Mouse (Mus musculus) CH12.LX (cell line): ENCODE data around the gene Mef2d.

ENCODE experiments used
- CTCF ChIP-seq, 2 experiments: IDR thresholded peaks in 1 of 2; conservative IDR thresholded peaks in 1 of 2; 2 replicates each; pipeline ENCODE4 v1.5.1; 2011 to 2012; ENCODE audit warnings: low read depth in 2 of 2, low read length in 2 of 2, improper control_type of control experiment in 1 of 2, inconsistent platforms in 1 of 2, mild to moderate bottlenecking in 1 of 2, moderate library complexity in 1 of 2
- JUND ChIP-seq: conservative IDR thresholded peaks from 2 replicates; pipeline ENCODE4 v1.6.1; 2011; ENCODE audit warnings: low read depth, low read length, improper control_type of control experiment
- MAZ ChIP-seq: IDR thresholded peaks from 2 replicates; pipeline ENCODE4 v1.6.1; 2012; ENCODE audit warnings: low read depth, mild to moderate bottlenecking, inconsistent platforms, low read length, improper control_type of control experiment, moderate library complexity
- POLR2A ChIP-seq: IDR thresholded peaks from 2 replicates; pipeline ENCODE4 v1.6.1; 2011; ENCODE audit warnings: low read depth, mild to moderate bottlenecking, improper control_type of control experiment, low read length
- RCOR1 ChIP-seq: conservative IDR thresholded peaks from 2 replicates; pipeline ENCODE4 v1.6.1; 2012; ENCODE audit warnings: low read depth, mild to moderate bottlenecking, inconsistent platforms, low read length, improper control_type of control experiment
- SMC3 ChIP-seq: IDR thresholded peaks from 2 replicates; pipeline ENCODE4 v1.6.1; 2011; ENCODE audit warnings: low read depth, low read length, improper control_type of control experiment
- USF2 ChIP-seq: conservative IDR thresholded peaks from 2 replicates; pipeline ENCODE4 v1.6.1; 2011; ENCODE audit warnings: low read depth, low read length, improper control_type of control experiment
- ZNF384 ChIP-seq: IDR thresholded peaks from 2 replicates; pipeline ENCODE4 v1.6.1; 2012; ENCODE audit warnings: low read depth, low read length, improper control_type of control experiment, inconsistent platforms

- TF ChIP-seq CTCF (conservative IDR thresholded peaks at IDR 0.05 in 1 of 2, IDR thresholded peaks at IDR 0.05 in 1 of 2; ENCODE audit: low read depth in 2 of 2, low read length in 2 of 2) (peak in 1 of 2 experiments; percentile 64; a peak in 2 of 4 replicates), POLR2A (no peak), USF2 (no peak), ZNF384 (no peak), MAZ (no peak), SMC3 (peak; percentile 59), JUND (no peak), RCOR1 (no peak)
Observed at GRCm38 (mm10) chr3:88137821-88138220, 4.4 kb upstream of the Mef2d start.
